Mouse (Mus musculus) forebrain, embryonic 13.5 days (tissue): ENCODE data around the gene Ctcfl. TPM values are rescaled to one million over a fixed set of nuclear protein-coding genes. Genes with fewer than 3 reads are reported as not detected.

Experiments used
- ATAC-seq: fragments of 200-750 bp; cut with Nextera tagmentation; 2 replicates; pipeline ENCODE4 v1.8.0; 2017
- H3K27ac ChIP-seq: fragments of 300-500 bp; sonication (generic); 2 replicates; pipeline ENCODE4 v1.5.1; 2015; ENCODE audit warnings: inconsistent platforms, mild to moderate bottlenecking, moderate library complexity
- H3K27me3 ChIP-seq: fragments of 300-500 bp; sonication (generic); 2 replicates; pipeline ENCODE4 v1.6.1; 2015; ENCODE audit warnings: mild to moderate bottlenecking, inconsistent platforms
- H3K36me3 ChIP-seq: fragments of 300-500 bp; sonication (generic); 2 replicates; pipeline ENCODE4 v1.6.1; 2015; ENCODE audit warnings: mild to moderate bottlenecking, inconsistent platforms; ENCODE audit not compliant: poor library complexity, severe bottlenecking
- H3K4me1 ChIP-seq: fragments of 300-500 bp; sonication (generic); 2 replicates; pipeline ENCODE4 v1.6.1; 2015; ENCODE audit warnings: inconsistent platforms
- H3K4me2 ChIP-seq: fragments of 300-500 bp; sonication (generic); 2 replicates; pipeline ENCODE4 v1.6.1; 2015; ENCODE audit warnings: inconsistent platforms, mild to moderate bottlenecking, moderate library complexity
- H3K4me3 ChIP-seq: fragments of 300-500 bp; sonication (generic); 2 replicates; pipeline ENCODE4 v1.5.1; 2015; ENCODE audit warnings: mild to moderate bottlenecking, inconsistent platforms
- H3K9ac ChIP-seq: fragments of 300-500 bp; sonication (generic); 2 replicates; pipeline ENCODE4 v1.6.1; 2015; ENCODE audit warnings: mild to moderate bottlenecking, inconsistent platforms
- H3K9me3 ChIP-seq: fragments of 300-500 bp; sonication (generic); replicated peaks from 2 replicates; pipeline ENCODE4 v1.6.1; 2016; ENCODE audit warnings: inconsistent platforms
- WGBS: fragments of 180-500 bp; shearing (Covaris S2); methylation state at CpG from one replicate; pipeline ENCODE4 v1.1.7; 2015; 5-methylcytosine and 5-hydroxymethylcytosine counted together
- polyA plus RNA-seq: library from polyadenylated mRNA; unstranded; fragments of >200 nt; fragmentation: Nextera tagmentation; extraction: Ambion mirVana; gene quantifications from 2 replicates; pipeline ENCODE4 v1.2.1, GENCODE M21; 2015

The Ctcfl gene
- polyA plus RNA-seq, 1 experiment from 2014 or later = 0.05 TPM

- Histone ChIP-seq H3K9me3 (no peaks in the 10 kb centered on the region; the same call in 1 of the 2 replicates), H3K27me3 (no peaks in the 10 kb centered on the region), H3K4me3 (no peak overlapping the region), H3K4me2 (no peak overlapping the region), H3K9ac (no peak overlapping the region), H3K36me3 (no peaks in the 10 kb centered on the region), H3K27ac (no peak overlapping the region), H3K4me1 (no peaks in the 10 kb centered on the region)
- WGBS = 89% methylated on average over 9 of the region's 9 CpGs
- ATAC-seq = no peak
These were observed 42.4 kb downstream of the Ctcfl start for GRCm38 (mm10) chr2:173076921-173077320.

- ATAC-seq = no peak
These were observed 45.7 kb downstream of the Ctcfl start for GRCm38 (mm10) chr2:173073666-173074065.

GRCm38 (mm10) chr2:173072948-173073347 is 46.4 kb downstream of the Ctcfl start:
- 92% methylated on average over 7 of the region's 7 CpGs for WGBS
- no peak overlapping the region for H3K27ac ChIP-seq
- no peak overlapping the region for H3K4me2 ChIP-seq
- H3K9ac ChIP-seq = no peak overlapping the region
- no peaks in the 10 kb centered on the region for H3K36me3 ChIP-seq
- H3K9me3 ChIP-seq = no peaks in the 10 kb centered on the region; the same call in 1 of the 2 replicates
- no peak overlapping the region for H3K4me3 ChIP-seq
- H3K4me1 ChIP-seq = no peaks in the 10 kb centered on the region
- no peaks in the 10 kb centered on the region for H3K27me3 ChIP-seq
- ATAC-seq = no peak

More at GRCm38 (mm10) chr2:173073666-173074065, 45.7 kb downstream of the Ctcfl start:
- Histone ChIP-seq H3K4me2 (no peak overlapping the region), H3K27me3 (no peaks in the 10 kb centered on the region), H3K9ac (no peak overlapping the region), H3K4me1 (no peaks in the 10 kb centered on the region), H3K27ac (no peak overlapping the region), H3K36me3 (no peaks in the 10 kb centered on the region), H3K4me3 (no peak overlapping the region), H3K9me3 (no peaks in the 10 kb centered on the region; the same call in 1 of the 2 replicates)
- WGBS = 83% methylated on average over 5 of the region's 5 CpGs

- Histone ChIP-seq H3K4me3 (no peak overlapping the region), H3K4me1 (no peaks in the 10 kb centered on the region), H3K4me2 (no peak overlapping the region), H3K27me3 (no peaks in the 10 kb centered on the region), H3K9ac (no peak overlapping the region), H3K36me3 (no peaks in the 10 kb centered on the region), H3K9me3 (no peaks in the 10 kb centered on the region), H3K27ac (no peak overlapping the region)
- ATAC-seq = no peak
- WGBS = 88% methylated on average over 2 of the region's 2 CpGs
These were observed 54.5 kb downstream of the Ctcfl start for GRCm38 (mm10) chr2:173064864-173065263.

- no peak for ATAC-seq
- no peak overlapping the region for H3K9ac ChIP-seq
- H3K27me3 ChIP-seq = no peaks in the 10 kb centered on the region
- no peaks in the 10 kb centered on the region for H3K4me1 ChIP-seq
- H3K9me3 ChIP-seq = no peaks in the 10 kb centered on the region
- WGBS = 50% methylated on average over 1 of the region's 1 CpGs
- H3K36me3 ChIP-seq = no peaks in the 10 kb centered on the region
- no peak overlapping the region for H3K27ac ChIP-seq
- H3K4me3 ChIP-seq = no peak overlapping the region
- H3K4me2 ChIP-seq = no peak overlapping the region
These were observed 56.1 kb downstream of the Ctcfl start for GRCm38 (mm10) chr2:173063219-173063618.

- Histone ChIP-seq H3K36me3 (no peaks in the 10 kb centered on the region), H3K27ac (no peak overlapping the region), H3K4me3 (no peak overlapping the region), H3K4me1 (no peaks in the 10 kb centered on the region), H3K4me2 (no peak overlapping the region), H3K27me3 (no peaks in the 10 kb centered on the region), H3K9ac (no peak overlapping the region), H3K9me3 (no peaks in the 10 kb centered on the region)
- WGBS = 80% methylated on average over 15 of the region's 15 CpGs
- no peak for ATAC-seq
These were observed 57.6 kb downstream of the Ctcfl start for GRCm38 (mm10) chr2:173061443-173062351.

- H3K27me3 ChIP-seq = no peaks in the 10 kb centered on the region
- H3K36me3 ChIP-seq = no peaks in the 10 kb centered on the region
- H3K4me3 ChIP-seq = no peak overlapping the region
- H3K4me2 ChIP-seq = no peak overlapping the region
- WGBS = 91% methylated on average over 9 of the region's 9 CpGs
- no peak for ATAC-seq
- H3K27ac ChIP-seq = no peak overlapping the region
- no peaks in the 10 kb centered on the region for H3K4me1 ChIP-seq
- no peak overlapping the region for H3K9ac ChIP-seq
- H3K9me3 ChIP-seq = no peaks in the 10 kb centered on the region
These were observed 58.9 kb downstream of the Ctcfl start for GRCm38 (mm10) chr2:173060450-173060849.

- no peaks in the 10 kb centered on the region for H3K36me3 ChIP-seq
- H3K9me3 ChIP-seq = no peaks in the 10 kb centered on the region
- WGBS = 37% methylated on average over 11 of the region's 11 CpGs
- no peak for ATAC-seq
- no peak overlapping the region for H3K4me3 ChIP-seq
- no peaks in the 10 kb centered on the region for H3K4me1 ChIP-seq
- H3K4me2 ChIP-seq = no peak overlapping the region
- H3K9ac ChIP-seq = no peak overlapping the region
- no peaks in the 10 kb centered on the region for H3K27me3 ChIP-seq
- no peak overlapping the region for H3K27ac ChIP-seq
These were observed 61.1 kb downstream of the Ctcfl start for GRCm38 (mm10) chr2:173058263-173058662.

GRCm38 (mm10) chr2:173057623-173058022 is 61.7 kb downstream of the Ctcfl start:
- no peak overlapping the region for H3K4me3 ChIP-seq
- H3K27ac ChIP-seq = no peak overlapping the region
- H3K9ac ChIP-seq = no peak overlapping the region
- no peak for ATAC-seq
- no peak overlapping the region for H3K4me2 ChIP-seq
- no peaks in the 10 kb centered on the region for H3K9me3 ChIP-seq
- H3K27me3 ChIP-seq = no peaks in the 10 kb centered on the region
- no peaks in the 10 kb centered on the region for H3K36me3 ChIP-seq
- H3K4me1 ChIP-seq = no peaks in the 10 kb centered on the region
- WGBS = 79% methylated on average over 10 of the region's 10 CpGs

- Histone ChIP-seq H3K9ac (no peak overlapping the region), H3K9me3 (no peaks in the 10 kb centered on the region), H3K4me2 (no peak overlapping the region), H3K27me3 (no peaks in the 10 kb centered on the region), H3K4me1 (no peaks in the 10 kb centered on the region), H3K4me3 (no peak overlapping the region), H3K27ac (no peak overlapping the region), H3K36me3 (no peaks in the 10 kb centered on the region)
- WGBS = 84% methylated on average over 11 of the region's 11 CpGs
- no peak for ATAC-seq
These were observed 62.4 kb downstream of the Ctcfl start for GRCm38 (mm10) chr2:173056882-173057315.

- H3K27me3 ChIP-seq = no peaks in the 10 kb centered on the region
- H3K9ac ChIP-seq = no peak overlapping the region
- H3K9me3 ChIP-seq = no peaks in the 10 kb centered on the region
- H3K36me3 ChIP-seq = no peaks in the 10 kb centered on the region
- no peak overlapping the region for H3K27ac ChIP-seq
- H3K4me2 ChIP-seq = no peak overlapping the region
- no peaks in the 10 kb centered on the region for H3K4me1 ChIP-seq
- no peak for ATAC-seq
- H3K4me3 ChIP-seq = no peak overlapping the region
- 87% methylated on average over 10 of the region's 10 CpGs for WGBS
These were observed 62.9 kb downstream of the Ctcfl start for GRCm38 (mm10) chr2:173056303-173056881.

GRCm38 (mm10) chr2:173053846-173054245 is 65.5 kb downstream of the Ctcfl start:
- Histone ChIP-seq H3K9ac (no peak overlapping the region), H3K27me3 (no peaks in the 10 kb centered on the region), H3K27ac (no peak overlapping the region), H3K4me2 (no peak overlapping the region), H3K4me1 (no peaks in the 10 kb centered on the region), H3K36me3 (no peaks in the 10 kb centered on the region), H3K4me3 (no peak overlapping the region), H3K9me3 (no peaks in the 10 kb centered on the region)
- ATAC-seq = no peak
- WGBS = 83% methylated on average over 6 of the region's 6 CpGs
